Mouse (Mus musculus) erythroblast, embryonic 14.5 days (primary cell): ENCODE data around the gene Jade2. TPM values are rescaled to one million over a fixed set of nuclear protein-coding genes. Genes with fewer than 3 reads are reported as not detected.

Experiments used
- H3K27me3 ChIP-seq: 2 replicates; pipeline ENCODE4 v1.6.1; 2012; ENCODE audit warnings: inconsistent platforms; ENCODE audit not compliant: control insufficient read depth
- H3K36me3 ChIP-seq: 2 replicates; pipeline ENCODE4 v1.6.1; 2012; ENCODE audit warnings: mild to moderate bottlenecking, inconsistent platforms; ENCODE audit not compliant: control insufficient read depth
- H3K4me1 ChIP-seq: 2 replicates; pipeline ENCODE4 v1.6.1; 2012; ENCODE audit warnings: inconsistent platforms; ENCODE audit not compliant: control insufficient read depth
- H3K4me3 ChIP-seq: replicated peaks from 2 replicates; pipeline ENCODE3; 2012; ENCODE audit warnings: moderate library complexity, mild to moderate bottlenecking, inconsistent platforms
- H3K9me3 ChIP-seq: 2 replicates; pipeline ENCODE4 v1.6.1; 2012; ENCODE audit warnings: low read length, inconsistent platforms, mixed read lengths; ENCODE audit not compliant: control insufficient read depth
- GATA1 ChIP-seq: IDR thresholded peaks from 2 replicates; pipeline ENCODE4 v1.6.1; 2012; ENCODE audit warnings: low read length, inconsistent platforms, mixed read lengths
- TAL1 ChIP-seq: IDR thresholded peaks from 3 replicates; pipeline ENCODE4 v1.6.1; 2012; ENCODE audit warnings: low read length, inconsistent platforms, mixed read lengths
- polyA plus RNA-seq: library from polyadenylated mRNA; stranded (reverse); fragments of >175 nt; gene quantifications from 2 replicates; pipeline ENCODE4 v1.2.3, GENCODE M21; 2012

The Jade2 gene
- polyA plus RNA-seq, 1 experiment: 0.18 TPM

GRCm38 (mm10) chr11:51881776-51882175, 24.3 kb upstream of the Jade2 start:
- Histone ChIP-seq H3K27me3 (no peaks in the 10 kb centered on the region), H3K4me3 (no peak overlapping the region), H3K4me1 (no peaks in the 10 kb centered on the region; the same call in 1 of the 2 replicates), H3K9me3 (peaks cover 8% of the 10 kb centered on the region), H3K36me3 (no peaks in the 10 kb centered on the region)
- TF ChIP-seq GATA1 (no peak), TAL1 (no peak)

GRCm38 (mm10) chr11:51881041-51881730, 23.7 kb upstream of the Jade2 start:
- Histone ChIP-seq H3K9me3 (peaks cover 8% of the 10 kb centered on the region), H3K27me3 (no peaks in the 10 kb centered on the region), H3K4me1 (no peaks in the 10 kb centered on the region; the same call in 1 of the 2 replicates), H3K36me3 (no peaks in the 10 kb centered on the region), H3K4me3 (no peak overlapping the region)
- TF ChIP-seq TAL1 (no peak), GATA1 (no peak)

- H3K36me3 ChIP-seq: no peaks in the 10 kb centered on the region
- no peaks in the 10 kb centered on the region for H3K27me3 ChIP-seq
- peaks cover 7% of the 10 kb centered on the region for H3K4me1 ChIP-seq
- H3K4me3 ChIP-seq: no peak overlapping the region
- TF ChIP-seq GATA1 (no peak), TAL1 (no peak)
- H3K9me3 ChIP-seq: peaks cover 8% of the 10 kb centered on the region
These were observed 19.5 kb upstream of the Jade2 start for GRCm38 (mm10) chr11:51876943-51877344.

- Histone ChIP-seq H3K27me3 (no peaks in the 10 kb centered on the region), H3K4me1 (peaks cover 7% of the 10 kb centered on the region), H3K4me3 (no peak overlapping the region), H3K9me3 (peaks cover 8% of the 10 kb centered on the region), H3K36me3 (no peaks in the 10 kb centered on the region)
- TF ChIP-seq GATA1 (no peak), TAL1 (no peak)
These were observed 18.3 kb upstream of the Jade2 start for GRCm38 (mm10) chr11:51875792-51876195.

- Histone ChIP-seq H3K27me3 (no peaks in the 10 kb centered on the region), H3K36me3 (no peaks in the 10 kb centered on the region), H3K4me1 (peaks cover 7% of the 10 kb centered on the region), H3K9me3 (peaks cover 7% of the 10 kb centered on the region), H3K4me3 (no peak overlapping the region)
- TF ChIP-seq GATA1 (no peak), TAL1 (no peak)
These were observed 17.6 kb upstream of the Jade2 start for GRCm38 (mm10) chr11:51875086-51875485.

- peaks cover 7% of the 10 kb centered on the region for H3K4me1 ChIP-seq
- H3K9me3 ChIP-seq: peaks cover under 1% of the 10 kb centered on the region
- no peaks in the 10 kb centered on the region for H3K36me3 ChIP-seq
- no peaks in the 10 kb centered on the region for H3K27me3 ChIP-seq
- TF ChIP-seq TAL1: no peak
- TF ChIP-seq GATA1: no peak
- H3K4me3 ChIP-seq: no peak overlapping the region
These were observed 17.0 kb upstream of the Jade2 start for GRCm38 (mm10) chr11:51874266-51875036.

- Histone ChIP-seq H3K36me3 (no peaks in the 10 kb centered on the region), H3K27me3 (no peaks in the 10 kb centered on the region), H3K9me3 (no peaks in the 10 kb centered on the region), H3K4me1 (peaks cover 7% of the 10 kb centered on the region), H3K4me3 (no peak overlapping the region)
- no peak for TF ChIP-seq GATA1
These were observed 15.7 kb upstream of the Jade2 start for GRCm38 (mm10) chr11:51873141-51873540.

- Histone ChIP-seq H3K9me3 (no peaks in the 10 kb centered on the region), H3K4me3 (no peak overlapping the region), H3K4me1 (no peaks in the 10 kb centered on the region), H3K36me3 (no peaks in the 10 kb centered on the region), H3K27me3 (no peaks in the 10 kb centered on the region)
- no peak for TF ChIP-seq TAL1
- TF ChIP-seq GATA1: no peak
These were observed 9.8 kb upstream of the Jade2 start for GRCm38 (mm10) chr11:51867261-51867660.

- TF ChIP-seq TAL1: no peak
- TF ChIP-seq GATA1: no peak
- Histone ChIP-seq H3K27me3 (peaks cover 3% of the 10 kb centered on the region), H3K4me3 (no peak overlapping the region), H3K4me1 (no peaks in the 10 kb centered on the region), H3K36me3 (no peaks in the 10 kb centered on the region), H3K9me3 (no peaks in the 10 kb centered on the region)
These were observed 8.6 kb upstream of the Jade2 start for GRCm38 (mm10) chr11:51866020-51866419.
